Mouse (Mus musculus): Measurements from ENCODE around the gene Odf3b.

Odf3b gene

GRCm38 (mm10) chr15:89374801-89375534 is 4.1 kb downstream of the Odf3b start:
- no peak for DNase-seq (ENCODE audit: low spot score)

GRCm38 (mm10) chr15:89374340-89374739 is 4.7 kb downstream of the Odf3b start:
- DNase-seq (ENCODE audit: low spot score) = no peak

- DNase-seq (ENCODE audit: low spot score) = peak; percentile 83
Measured at GRCm38 (mm10) chr15:89373762-89374248, 5.3 kb downstream of the Odf3b start, which contains the start of gene Sco2. Gene Sco2 (minus strand): TSS chr15:89373846.

- DNase-seq (ENCODE audit: low spot score) = peak; percentile 80
Measured at GRCm38 (mm10) chr15:89373027-89373761, 5.9 kb downstream of the Odf3b start.

GRCm38 (mm10) chr15:89372536-89372935 is 6.5 kb downstream of the Odf3b start:
- DNase-seq (ENCODE audit: low spot score) = no peak

- DNase-seq (ENCODE audit: low spot score) = no peak
Measured at GRCm38 (mm10) chr15:89372068-89372467, 7.0 kb downstream of the Odf3b start.

GRCm38 (mm10) chr15:89365141-89365551 is 13.9 kb downstream of the Odf3b start:
- DNase-seq (ENCODE audit: low spot score) = no peak

- DNase-seq (ENCODE audit: low spot score) = no peak
Measured at GRCm38 (mm10) chr15:89363051-89363450, 16.0 kb downstream of the Odf3b start.

- DNase-seq (ENCODE audit: low spot score) = no peak
Measured at GRCm38 (mm10) chr15:89358784-89359183, 20.3 kb downstream of the Odf3b start.

GRCm38 (mm10) chr15:89356372-89356771 is 22.7 kb downstream of the Odf3b start:
- peak; percentile 65 for DNase-seq (ENCODE audit: low spot score)

- peak; percentile 94 for DNase-seq (ENCODE audit: low spot score)
Measured at GRCm38 (mm10) chr15:89355241-89356187, 23.6 kb downstream of the Odf3b start, which contains the start of the genes Lmf2 and Ncaph2. Gene Lmf2 (minus strand): TSS chr15:89355659. Gene Ncaph2 (plus strand): TSS chr15:89355719.

GRCm38 (mm10) chr15:89354455-89354854 is 24.6 kb downstream of the Odf3b start:
- no peak for DNase-seq (ENCODE audit: low spot score)

- DNase-seq (ENCODE audit: low spot score) = no peak
Measured at GRCm38 (mm10) chr15:89353837-89354236, 25.2 kb downstream of the Odf3b start.

GRCm38 (mm10) chr15:89352795-89353194 is 26.3 kb downstream of the Odf3b start:
- DNase-seq (ENCODE audit: low spot score) = no peak

- no peak for DNase-seq (ENCODE audit: low spot score)
Measured at GRCm38 (mm10) chr15:89352054-89352453, 27.0 kb downstream of the Odf3b start.

- DNase-seq (ENCODE audit: low spot score) = no peak
Measured at GRCm38 (mm10) chr15:89351302-89351701, 27.8 kb downstream of the Odf3b start.

- no peak for DNase-seq (ENCODE audit: low spot score)
Measured at GRCm38 (mm10) chr15:89350447-89350846, 28.6 kb downstream of the Odf3b start.

GRCm38 (mm10) chr15:89343325-89343724 is 35.8 kb downstream of the Odf3b start:
- no peak for DNase-seq (ENCODE audit: low spot score)

GRCm38 (mm10) chr15:89341678-89342077 is 37.4 kb downstream of the Odf3b start:
- no peak for DNase-seq (ENCODE audit: low spot score)

- DNase-seq (ENCODE audit: low spot score) = no peak
Measured at GRCm38 (mm10) chr15:89340136-89340535, 38.9 kb downstream of the Odf3b start.

GRCm38 (mm10) chr15:89339696-89340095 is 39.4 kb downstream of the Odf3b start:
- DNase-seq (ENCODE audit: low spot score) = no peak

GRCm38 (mm10) chr15:89336422-89336821 is 42.7 kb downstream of the Odf3b start:
- no peak for DNase-seq (ENCODE audit: low spot score)
